Mouse (Mus musculus): Measurements from ENCODE around the gene Dll4. TPM values are rescaled to one million over a fixed set of nuclear protein-coding genes. Genes with fewer than 3 reads are reported as not detected.

Dll4 gene
- total RNA-seq, 1 experiment = 0.27 TPM

GRCm38 (mm10) chr2:119359721-119360291, 34.2 kb downstream of the Dll4 start:
- H3K4me1 ChIP-seq (ENCODE audit: control insufficient read depth in 2 of 2, insufficient read depth in 2 of 2, low read length in 2 of 2, poor library complexity in 1 of 2) = no peaks in the 10 kb centered on the region; a peak in 1 of 4 replicates
- no peaks in the 10 kb centered on the region for H3K9me3 ChIP-seq (ENCODE audit: control insufficient read depth, insufficient read depth, low read depth, low read length)
- in situ Hi-C loops (cut with MboI; ENCODE audit: low sequenced_read_pairs in 2 of 2, unreplicated experiment in 2 of 2) = no loop called here
- H3K9ac ChIP-seq (ENCODE audit: insufficient read depth, low read depth, low read length, poor library complexity, severe bottlenecking) = no peak overlapping the region
- no peak for DNase-seq (ENCODE audit: low read depth, low spot score)
- H3K36me3 ChIP-seq (ENCODE audit: control insufficient read depth, insufficient read depth, low read length, poor library complexity, severe bottlenecking) = no peaks in the 10 kb centered on the region
- no peak overlapping the region for H3K4me3 ChIP-seq (ENCODE audit: insufficient read depth in 1 of 2, low read depth in 1 of 2, low read length in 2 of 2, poor library complexity in 1 of 2, severe bottlenecking in 1 of 2)
- TF ChIP-seq HCFC1 (IDR thresholded peaks at IDR 0.05; ENCODE audit: borderline replicate concordance, insufficient read depth, low read length) (no peak), ZNF384 (IDR thresholded peaks at IDR 0.05; ENCODE audit: low read depth, low read length) (no peak), CHD2 (IDR thresholded peaks at IDR 0.05; ENCODE audit: low read depth, low read length) (no peak), MAFK (IDR thresholded peaks at IDR 0.05; ENCODE audit: insufficient read depth, low read depth, low read length) (no peak), ZC3H11A (IDR thresholded peaks at IDR 0.05; ENCODE audit: borderline replicate concordance, low read depth, low read length) (no peak)
- H3K27ac ChIP-seq (ENCODE audit: insufficient read depth, low read depth, low read length, poor library complexity, severe bottlenecking) = no peak overlapping the region

- Histone ChIP-seq H3K9me3 (ENCODE audit: control insufficient read depth, insufficient read depth, low read depth, low read length) (no peaks in the 10 kb centered on the region), H3K4me3 (ENCODE audit: insufficient read depth in 1 of 2, low read depth in 1 of 2, low read length in 2 of 2, poor library complexity in 1 of 2, severe bottlenecking in 1 of 2) (no peak overlapping the region), H3K9ac (ENCODE audit: insufficient read depth, low read depth, low read length, poor library complexity, severe bottlenecking) (no peak overlapping the region), H3K36me3 (ENCODE audit: control insufficient read depth, insufficient read depth, low read length, poor library complexity, severe bottlenecking) (peaks cover 4% of the 10 kb centered on the region; the same call in 1 of the 2 replicates), H3K27ac (ENCODE audit: insufficient read depth, low read depth, low read length, poor library complexity, severe bottlenecking) (no peak overlapping the region), H3K4me1 (ENCODE audit: control insufficient read depth in 2 of 2, insufficient read depth in 2 of 2, low read length in 2 of 2, poor library complexity in 1 of 2) (no peaks in the 10 kb centered on the region; a peak in 1 of 4 replicates)
- TF ChIP-seq MAFK (IDR thresholded peaks at IDR 0.05; ENCODE audit: insufficient read depth, low read depth, low read length) (no peak), CHD2 (IDR thresholded peaks at IDR 0.05; ENCODE audit: low read depth, low read length) (no peak), HCFC1 (IDR thresholded peaks at IDR 0.05; ENCODE audit: borderline replicate concordance, insufficient read depth, low read length) (no peak), ZC3H11A (IDR thresholded peaks at IDR 0.05; ENCODE audit: borderline replicate concordance, low read depth, low read length) (no peak), ZNF384 (IDR thresholded peaks at IDR 0.05; ENCODE audit: low read depth, low read length) (no peak)
- DNase-seq (ENCODE audit: low read depth, low spot score) = no peak
- in situ Hi-C loops (cut with MboI; ENCODE audit: low sequenced_read_pairs in 2 of 2, unreplicated experiment in 2 of 2) = no loop called here
These were observed 39.4 kb downstream of the Dll4 start for GRCm38 (mm10) chr2:119364969-119365368.

- in situ Hi-C loops (cut with MboI; ENCODE audit: low sequenced_read_pairs in 2 of 2, unreplicated experiment in 2 of 2) = no loop called here
- no peak for DNase-seq (ENCODE audit: low read depth, low spot score)
- Histone ChIP-seq H3K9me3 (ENCODE audit: control insufficient read depth, insufficient read depth, low read depth, low read length) (no peaks in the 10 kb centered on the region), H3K36me3 (ENCODE audit: control insufficient read depth, insufficient read depth, low read length, poor library complexity, severe bottlenecking) (peaks cover 17% of the 10 kb centered on the region), H3K4me1 (ENCODE audit: control insufficient read depth in 2 of 2, insufficient read depth in 2 of 2, low read length in 2 of 2, poor library complexity in 1 of 2) (no peaks in the 10 kb centered on the region), H3K4me3 (ENCODE audit: insufficient read depth in 1 of 2, low read depth in 1 of 2, low read length in 2 of 2, poor library complexity in 1 of 2, severe bottlenecking in 1 of 2) (no peak overlapping the region), H3K27ac (ENCODE audit: insufficient read depth, low read depth, low read length, poor library complexity, severe bottlenecking) (no peak overlapping the region), H3K9ac (ENCODE audit: insufficient read depth, low read depth, low read length, poor library complexity, severe bottlenecking) (no peak overlapping the region)
- no peak for TF ChIP-seq MAFK (IDR thresholded peaks at IDR 0.05; ENCODE audit: insufficient read depth, low read depth, low read length)
These were observed 41.8 kb downstream of the Dll4 start for GRCm38 (mm10) chr2:119367346-119367745.

GRCm38 (mm10) chr2:119370116-119370515, 44.5 kb downstream of the Dll4 start:
- no peak for TF ChIP-seq ZC3H11A (IDR thresholded peaks at IDR 0.05; ENCODE audit: borderline replicate concordance, low read depth, low read length)
- TF ChIP-seq MAFK (IDR thresholded peaks at IDR 0.05; ENCODE audit: insufficient read depth, low read depth, low read length) = no peak
- TF ChIP-seq ZNF384 (IDR thresholded peaks at IDR 0.05; ENCODE audit: low read depth, low read length) = no peak
- TF ChIP-seq HCFC1 (IDR thresholded peaks at IDR 0.05; ENCODE audit: borderline replicate concordance, insufficient read depth, low read length) = no peak
- TF ChIP-seq CHD2 (IDR thresholded peaks at IDR 0.05; ENCODE audit: low read depth, low read length) = no peak
- Histone ChIP-seq H3K4me1 (ENCODE audit: control insufficient read depth in 2 of 2, insufficient read depth in 2 of 2, low read length in 2 of 2, poor library complexity in 1 of 2) (no peaks in the 10 kb centered on the region), H3K9me3 (ENCODE audit: control insufficient read depth, insufficient read depth, low read depth, low read length) (no peaks in the 10 kb centered on the region), H3K4me3 (ENCODE audit: insufficient read depth in 1 of 2, low read depth in 1 of 2, low read length in 2 of 2, poor library complexity in 1 of 2, severe bottlenecking in 1 of 2) (no peak overlapping the region), H3K27ac (ENCODE audit: insufficient read depth, low read depth, low read length, poor library complexity, severe bottlenecking) (no peak overlapping the region; the same call in 1 of the 2 replicates), H3K36me3 (ENCODE audit: control insufficient read depth, insufficient read depth, low read length, poor library complexity, severe bottlenecking) (peaks cover 35% of the 10 kb centered on the region), H3K9ac (ENCODE audit: insufficient read depth, low read depth, low read length, poor library complexity, severe bottlenecking) (no peak overlapping the region)
- in situ Hi-C loops (cut with MboI; ENCODE audit: low sequenced_read_pairs in 2 of 2, unreplicated experiment in 2 of 2) = no loop called here
- DNase-seq (ENCODE audit: low read depth, low spot score) = no peak

GRCm38 (mm10) chr2:119377286-119377685, 51.7 kb downstream of the Dll4 start:
- Histone ChIP-seq H3K4me3 (ENCODE audit: insufficient read depth in 1 of 2, low read depth in 1 of 2, low read length in 2 of 2, poor library complexity in 1 of 2, severe bottlenecking in 1 of 2) (no peak overlapping the region), H3K36me3 (ENCODE audit: control insufficient read depth, insufficient read depth, low read length, poor library complexity, severe bottlenecking) (peaks cover 56% of the 10 kb centered on the region), H3K27ac (ENCODE audit: insufficient read depth, low read depth, low read length, poor library complexity, severe bottlenecking) (no peak overlapping the region), H3K4me1 (ENCODE audit: control insufficient read depth in 2 of 2, insufficient read depth in 2 of 2, low read length in 2 of 2, poor library complexity in 1 of 2) (no peaks in the 10 kb centered on the region), H3K9ac (ENCODE audit: insufficient read depth, low read depth, low read length, poor library complexity, severe bottlenecking) (no peak overlapping the region), H3K9me3 (ENCODE audit: control insufficient read depth, insufficient read depth, low read depth, low read length) (no peaks in the 10 kb centered on the region)
- no peak for DNase-seq (ENCODE audit: low read depth, low spot score)
- in situ Hi-C loops (cut with MboI; ENCODE audit: low sequenced_read_pairs in 2 of 2, unreplicated experiment in 2 of 2) = no loop called here
- no peak for TF ChIP-seq CHD2 (IDR thresholded peaks at IDR 0.05; ENCODE audit: low read depth, low read length)
- TF ChIP-seq ZNF384 (IDR thresholded peaks at IDR 0.05; ENCODE audit: low read depth, low read length) = no peak
- no peak for TF ChIP-seq MAFK (IDR thresholded peaks at IDR 0.05; ENCODE audit: insufficient read depth, low read depth, low read length)
- no peak for TF ChIP-seq HCFC1 (IDR thresholded peaks at IDR 0.05; ENCODE audit: borderline replicate concordance, insufficient read depth, low read length)
- TF ChIP-seq ZC3H11A (IDR thresholded peaks at IDR 0.05; ENCODE audit: borderline replicate concordance, low read depth, low read length) = no peak
